Mouse (Mus musculus) liver, embryonic 14.5 days (tissue): ENCODE data around the gene AI413582. TPM values are rescaled to one million over a fixed set of nuclear protein-coding genes. Genes with fewer than 3 reads are reported as not detected.

ENCODE experiments used
- ATAC-seq: fragments of 200-750 bp; cut with Nextera tagmentation; 2 replicates; pipeline ENCODE4 v1.8.0; 2017; ENCODE audit warnings: moderate number of reproducible peaks, mild to moderate bottlenecking, moderate library complexity; ENCODE audit not compliant: insufficient read depth
- DNase-seq, 3 experiments: peaks; one replicate each; pipeline ENCODE4 v3.0.0-alpha.2; 2012 to 2013; ENCODE audit warnings: low read depth in 3 of 3, low spot score in 3 of 3
- H3K27ac ChIP-seq: fragments of 300-500 bp; sonication (generic); 2 replicates; pipeline ENCODE4 v1.5.1; 2014; ENCODE audit warnings: moderate library complexity, mild to moderate bottlenecking, control low read depth, inconsistent platforms
- H3K27me3 ChIP-seq: fragments of 300-500 bp; sonication (generic); 2 replicates; pipeline ENCODE4 v1.6.1; 2014; ENCODE audit warnings: mild to moderate bottlenecking, low read length, moderate library complexity; ENCODE audit not compliant: control insufficient read depth, insufficient read depth
- H3K36me3 ChIP-seq: fragments of 300-500 bp; sonication (generic); replicated peaks from 2 replicates; pipeline ENCODE4 v1.6.1; 2014; ENCODE audit warnings: low read depth; ENCODE audit not compliant: control insufficient read depth, insufficient read depth
- H3K4me1 ChIP-seq, 2 experiments: fragments of 200-500 bp in 1 of 2; fragments of 300-500 bp in 1 of 2; sonication (generic) in 1 of 2; replicated peaks; 2 replicates each; pipeline ENCODE4 v1.6.1; 2012 to 2014; ENCODE audit warnings: antibody characterized with exemption in 1 of 2, inconsistent platforms in 1 of 2, low read length in 1 of 2; ENCODE audit not compliant: control insufficient read depth in 2 of 2, insufficient read depth in 2 of 2
- H3K4me2 ChIP-seq: fragments of 300-500 bp; sonication (generic); 2 replicates; pipeline ENCODE4 v1.6.1; 2014; ENCODE audit warnings: low read depth, mild to moderate bottlenecking, control low read depth, moderate library complexity
- H3K4me3 ChIP-seq, 2 experiments: fragments of 200-500 bp in 1 of 2; fragments of 300-500 bp in 1 of 2; sonication (generic) in 1 of 2; 2 replicates each; pipeline ENCODE4 v1.5.1; 2012 to 2014; ENCODE audit warnings: low read depth in 2 of 2, low read length in 2 of 2, mild to moderate bottlenecking in 2 of 2, control low read depth in 1 of 2, inconsistent platforms in 1 of 2, moderate library complexity in 1 of 2; ENCODE audit not compliant: insufficient read depth in 1 of 2
- H3K9ac ChIP-seq: fragments of 300-500 bp; sonication (generic); replicated peaks from 2 replicates; pipeline ENCODE4 v1.6.1; 2014; ENCODE audit warnings: mild to moderate bottlenecking, control low read depth, moderate library complexity
- H3K9me3 ChIP-seq: fragments of 300-500 bp; sonication (generic); 2 replicates; pipeline ENCODE4 v1.6.1; 2016; ENCODE audit warnings: low read length, mixed read lengths; ENCODE audit not compliant: control insufficient read depth
- CTCF ChIP-seq: IDR thresholded peaks from 2 replicates; pipeline ENCODE4 v1.5.1; 2016; ENCODE audit warnings: antibody characterized with exemption, low read depth, control low read depth
- EP300 ChIP-seq: IDR thresholded peaks from 2 replicates; pipeline ENCODE4 v1.6.1; 2016; ENCODE audit warnings: antibody characterized with exemption, low read depth
- WGBS: fragments of 180-500 bp; shearing (Covaris S2); extraction: QIAGEN DNeasy Blood & Tissue Kit; methylation state at CpG from one replicate; pipeline ENCODE4 v1.1.7; 2014; ENCODE audit not compliant: insufficient replicate concordance; 5-methylcytosine and 5-hydroxymethylcytosine counted together
- polyA plus RNA-seq, 2 experiments: library from polyadenylated mRNA; depleted of rRNA in 1 of 2; stranded (reverse) in 1 of 2; unstranded in 1 of 2; fragments of >200 nt; fragmentation: Nextera tagmentation in 1 of 2; extraction: Ambion mirVana in 1 of 2; gene quantifications; 2 replicates each; pipeline versions ENCODE4 v1.2.1 to v1.2.3; 2012 to 2014

AI413582 gene
- polyA plus RNA-seq, 2 experiments: 9.9 to 18.9 TPM

GRCm38 (mm10) chr17:27534718-27535117 lies 30.8 kb downstream of the AI413582 start:
- no peak overlapping the region for H3K9ac ChIP-seq
- DNase-seq (peak; percentile 48 to 59 (median 52)), ATAC-seq (peak; percentile 50)
- H3K27ac ChIP-seq: no peak overlapping the region
- TF ChIP-seq EP300: no peak
- peak; percentile 100 for TF ChIP-seq CTCF
- WGBS: 5% methylated on average over 10 of the region's 10 CpGs
- no peak overlapping the region for H3K4me2 ChIP-seq
- H3K9me3 ChIP-seq: no peaks in the 10 kb centered on the region
- no peaks in the 10 kb centered on the region for H3K36me3 ChIP-seq
- no peak overlapping the region for H3K4me3 ChIP-seq
- no peaks in the 10 kb centered on the region for H3K27me3 ChIP-seq
- H3K4me1 ChIP-seq: peaks cover 0 to 6% of the 10 kb centered on the region in 2 experiments; a peak in 2 of 4 replicates

- 69% methylated on average over 3 of the region's 3 CpGs for WGBS
- Histone ChIP-seq H3K4me3 (no peak overlapping the region), H3K9ac (no peak overlapping the region), H3K36me3 (no peaks in the 10 kb centered on the region), H3K27me3 (no peaks in the 10 kb centered on the region), H3K27ac (no peak overlapping the region), H3K4me2 (no peak overlapping the region), H3K9me3 (no peaks in the 10 kb centered on the region), H3K4me1 (peaks cover 0 to 6% of the 10 kb centered on the region in 2 experiments; a peak in 2 of 4 replicates)
- ATAC-seq: no peak
- no peak for DNase-seq
- no peak for TF ChIP-seq EP300
- TF ChIP-seq CTCF: peak; percentile 55
Observed at GRCm38 (mm10) chr17:27533354-27533753, 32.2 kb downstream of the AI413582 start.

- no peak overlapping the region for H3K27ac ChIP-seq
- 55% methylated on average over 8 of the region's 8 CpGs for WGBS
- H3K9me3 ChIP-seq: no peaks in the 10 kb centered on the region
- H3K9ac ChIP-seq: no peak overlapping the region
- no peak overlapping the region for H3K4me3 ChIP-seq
- DNase-seq (peak in 1 of 3 experiments; percentile 49), ATAC-seq (no peak)
- no peak overlapping the region for H3K4me2 ChIP-seq
- no peaks in the 10 kb centered on the region for H3K27me3 ChIP-seq
- no peaks in the 10 kb centered on the region for H3K36me3 ChIP-seq
- TF ChIP-seq EP300: 0 out of 2 replicates have a peak, but pooled peaks have one; percentile 25
- no peak for TF ChIP-seq CTCF
- H3K4me1 ChIP-seq: peaks cover 0 to 6% of the 10 kb centered on the region in 2 experiments; a peak in 2 of 4 replicates
Observed at GRCm38 (mm10) chr17:27532095-27532494, 33.5 kb downstream of the AI413582 start.

- Histone ChIP-seq H3K4me1 (peaks cover 0 to 6% of the 10 kb centered on the region in 2 experiments; a peak in 2 of 4 replicates), H3K4me3 (no peak overlapping the region), H3K4me2 (no peak overlapping the region), H3K27me3 (no peaks in the 10 kb centered on the region), H3K27ac (no peak overlapping the region), H3K9me3 (no peaks in the 10 kb centered on the region), H3K9ac (no peak overlapping the region), H3K36me3 (no peaks in the 10 kb centered on the region)
- 65% methylated on average over 5 of the region's 5 CpGs for WGBS
- DNase-seq (no peak), ATAC-seq (no peak)
- TF ChIP-seq CTCF: no peak
- TF ChIP-seq EP300: no peak
Observed at GRCm38 (mm10) chr17:27528767-27529166, 36.8 kb downstream of the AI413582 start.

GRCm38 (mm10) chr17:27528030-27528429 lies 37.5 kb downstream of the AI413582 start:
- DNase-seq (no peak), ATAC-seq (no peak)
- Histone ChIP-seq H3K27me3 (no peaks in the 10 kb centered on the region), H3K4me2 (no peak overlapping the region), H3K9ac (no peak overlapping the region), H3K9me3 (no peaks in the 10 kb centered on the region), H3K4me3 (no peak overlapping the region), H3K36me3 (no peaks in the 10 kb centered on the region), H3K4me1 (peaks cover 0 to 6% of the 10 kb centered on the region in 2 experiments; a peak in 2 of 4 replicates), H3K27ac (no peak overlapping the region)
- 42% methylated on average over 8 of the region's 8 CpGs for WGBS
- 0 out of 2 replicates have a peak, but pooled peaks have one; percentile 25 for TF ChIP-seq CTCF
- no peak for TF ChIP-seq EP300
